25 mouse cellular contexts compared by ENCODE assay signal in the genomic region with DNA sequence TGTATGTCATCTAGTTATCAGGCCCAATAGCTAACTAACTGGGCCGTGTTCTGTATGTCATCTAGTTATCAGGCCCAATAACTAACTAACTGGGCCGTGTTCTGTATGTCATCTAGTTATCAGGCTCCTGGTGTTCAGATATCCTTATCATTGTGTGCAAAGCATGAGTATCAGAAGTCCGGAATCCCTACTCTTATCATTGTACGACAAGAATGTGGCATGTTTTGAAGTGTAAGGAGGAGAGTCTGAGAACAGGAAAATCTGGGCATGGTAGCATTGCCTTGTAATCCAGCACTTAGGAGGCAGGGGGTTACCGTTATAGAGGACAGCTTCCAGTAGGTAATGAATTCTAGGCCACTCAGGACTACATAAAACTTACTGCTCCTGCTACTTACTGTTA.
DNase-seq lines count a peak whose midpoint lies in the region; ATAC-seq and TF ChIP-seq lines count a peak whose summit lies in the region.
"Had no signal": no experiment of that assay in that cellular context is flagged by ENCODE, and none has a peak within 500 bp of the region (broad histone marks: within the 10 kb centered on the region; RNA-seq: fewer than 3 reads in every experiment).

No protein-coding gene starts in this region.

- H3K27me3 ChIP-seq in liver, embryonic 13.5 days: no peaks in the 10 kb centered on the region
- no peaks in the 10 kb centered on the region for H3K27me3 ChIP-seq in liver, postnatal 0 days (ENCODE audit: insufficient read depth, low read length)
- H3K27me3 ChIP-seq in MEL (ENCODE audit: control insufficient read depth in 1 of 2, insufficient read depth in 2 of 2, low read length in 2 of 2): no peaks in the 10 kb centered on the region
- H3K27me3 ChIP-seq in intestine, postnatal 0 days (replicated peaks; ENCODE audit: control insufficient read depth, insufficient read depth, low read length): no peaks in the 10 kb centered on the region
- H3K27me3 ChIP-seq: embryonic facial prominence, embryonic 13.5 days; forebrain, embryonic 12.5 days; forebrain, embryonic 15.5 days; hindbrain, embryonic 12.5 days; hindbrain, embryonic 15.5 days had no signal

- no peak for TF ChIP-seq POLR2A in MEL (IDR thresholded peaks at IDR 0.05; ENCODE audit: control insufficient read depth in 1 of 2, insufficient read depth in 1 of 2, low read depth in 1 of 2, low read length in 2 of 2, poor library complexity in 1 of 2)

- no peak for TF ChIP-seq RAD21 in MEL (IDR thresholded peaks at IDR 0.05; ENCODE audit: low read depth, low read length)

- no peaks in the 10 kb centered on the region for H3K9me3 ChIP-seq in liver, embryonic 13.5 days (replicated peaks)
- H3K9me3 ChIP-seq in liver, postnatal 0 days (ENCODE audit: low read length): no peaks in the 10 kb centered on the region
- no peaks in the 10 kb centered on the region for H3K9me3 ChIP-seq in MEL (replicated peaks; ENCODE audit: insufficient read depth, low read length)
- no peaks in the 10 kb centered on the region for H3K9me3 ChIP-seq in intestine, postnatal 0 days (ENCODE audit: control insufficient read depth)
- H3K9me3 ChIP-seq: embryonic facial prominence, embryonic 10.5 days; embryonic facial prominence, embryonic 13.5 days; forebrain, embryonic 12.5 days; forebrain, embryonic 15.5 days; heart, embryonic 10.5 days; hindbrain, embryonic 12.5 days; hindbrain, embryonic 15.5 days had no signal

- H3K27ac ChIP-seq in liver, embryonic 13.5 days: no peak overlapping the region
- no peak overlapping the region for H3K27ac ChIP-seq in liver, postnatal 0 days (ENCODE audit: low read depth)
- H3K27ac ChIP-seq in MEL (ENCODE audit: control insufficient read depth, low read depth, low read length): no peak overlapping the region
- no peak overlapping the region for H3K27ac ChIP-seq in intestine, postnatal 0 days (ENCODE audit: low read depth, low read length)
- H3K27ac ChIP-seq: embryonic facial prominence, embryonic 10.5 days; embryonic facial prominence, embryonic 13.5 days; forebrain, embryonic 12.5 days; forebrain, embryonic 15.5 days; heart, embryonic 10.5 days; hindbrain, embryonic 12.5 days; hindbrain, embryonic 15.5 days had no signal

- no peak for TF ChIP-seq EP300 in liver, postnatal 0 days (IDR thresholded peaks at IDR 0.05; ENCODE audit: low read depth)
- TF ChIP-seq EP300 in MEL (IDR thresholded peaks at IDR 0.05; ENCODE audit: low read depth in 1 of 2, low read length in 2 of 2): peak; percentile 61 to 68; a peak in 3 of 4 replicates

- no peaks in the 10 kb centered on the region for H3K36me3 ChIP-seq in liver, embryonic 13.5 days
- no peaks in the 10 kb centered on the region for H3K36me3 ChIP-seq in liver, postnatal 0 days (replicated peaks; ENCODE audit: insufficient read depth, low read length)
- peaks cover 0 to 27% of the 10 kb centered on the region in 2 experiments; a peak in 2 of 4 replicates for H3K36me3 ChIP-seq in MEL (ENCODE audit: control insufficient read depth in 1 of 2, insufficient read depth in 2 of 2, low read length in 2 of 2)
- 0 out of 2 replicates have a peak, but pooled peaks cover 3% of the 10 kb centered on the region for H3K36me3 ChIP-seq in intestine, postnatal 0 days (ENCODE audit: control insufficient read depth, insufficient read depth)
- H3K36me3 ChIP-seq: embryonic facial prominence, embryonic 10.5 days; embryonic facial prominence, embryonic 13.5 days; forebrain, embryonic 12.5 days; forebrain, embryonic 15.5 days; heart, embryonic 10.5 days; hindbrain, embryonic 12.5 days; hindbrain, embryonic 15.5 days had no signal

- no peak overlapping the region for H3K4me2 ChIP-seq in liver, embryonic 13.5 days
- H3K4me2 ChIP-seq in liver, postnatal 0 days (ENCODE audit: low read depth, low read length): no peak overlapping the region
- no peak overlapping the region for H3K4me2 ChIP-seq in intestine, postnatal 0 days (replicated peaks; ENCODE audit: low read depth)
- H3K4me2 ChIP-seq: embryonic facial prominence, embryonic 13.5 days; forebrain, embryonic 12.5 days; forebrain, embryonic 15.5 days; hindbrain, embryonic 12.5 days; hindbrain, embryonic 15.5 days had no signal

- intact Hi-C loops in left cerebral cortex, postnatal 10 days (cut with DNase I): loop anchor here (10.0 kb wide), 1 partner anchor 264 kb away; no protein-coding TSS in a partner anchor

- peaks cover 15% of the 10 kb centered on the region for H3K4me1 ChIP-seq in liver, embryonic 13.5 days (replicated peaks)
- no peaks in the 10 kb centered on the region for H3K4me1 ChIP-seq in liver, postnatal 0 days (ENCODE audit: insufficient read depth)
- peaks cover 13 to 23% of the 10 kb centered on the region in 2 experiments for H3K4me1 ChIP-seq in MEL (ENCODE audit: control insufficient read depth in 1 of 2, insufficient read depth in 2 of 2, low read length in 2 of 2)
- H3K4me1 ChIP-seq in intestine, postnatal 0 days (replicated peaks; ENCODE audit: control insufficient read depth, insufficient read depth, low read length): no peaks in the 10 kb centered on the region
- H3K4me1 ChIP-seq: forebrain, embryonic 12.5 days; forebrain, embryonic 15.5 days; hindbrain, embryonic 12.5 days; hindbrain, embryonic 15.5 days had no signal

- peak; percentile 57; the same call in 1 of the 2 replicates for ATAC-seq in liver, embryonic 13.5 days (ENCODE audit: low read depth)
- no peak for ATAC-seq in liver, postnatal 0 days
- no peak for ATAC-seq in intestine, postnatal 0 days
- ATAC-seq: activated CD4-positive, CD25-positive, alpha-beta regulatory T cell, adult 4 months; CD4-positive, CD25-positive, alpha-beta regulatory T cell, adult 4 months; forebrain, embryonic 15.5 days had no signal

- no peak overlapping the region for H3K4me3 ChIP-seq in liver, embryonic 13.5 days (replicated peaks)
- H3K4me3 ChIP-seq in liver, postnatal 0 days (ENCODE audit: low read depth, low read length): no peak overlapping the region
- H3K4me3 ChIP-seq in MEL (ENCODE audit: control insufficient read depth in 1 of 2, insufficient read depth in 1 of 2, low read depth in 2 of 2, low read length in 2 of 2): no peak overlapping the region
- H3K4me3 ChIP-seq in intestine, postnatal 0 days (ENCODE audit: low read depth, low read length): no peak overlapping the region
- H3K4me3 ChIP-seq: embryonic facial prominence, embryonic 10.5 days; embryonic facial prominence, embryonic 13.5 days; erythroblast, embryonic 14.5 days; forebrain, embryonic 12.5 days; forebrain, embryonic 15.5 days; heart, embryonic 10.5 days; hindbrain, embryonic 12.5 days; hindbrain, embryonic 15.5 days had no signal

- WGBS in liver, embryonic 13.5 days (ENCODE audit: insufficient replicate concordance): 18% methylated on average over 5 of the region's 5 CpGs
- 47% methylated on average over 5 of the region's 5 CpGs for WGBS in liver, postnatal 0 days (ENCODE audit: insufficient replicate concordance)
- 50% methylated on average over 5 of the region's 5 CpGs for WGBS in intestine, postnatal 0 days

- H3K79me2 ChIP-seq in MEL (ENCODE audit: control insufficient read depth, insufficient read depth, low read length, poor library complexity): no peaks in the 10 kb centered on the region

- DNase-seq in liver, embryonic 13.5 days: no peak
- no peak for DNase-seq in liver, postnatal 0 days
- peak; percentile 29 for DNase-seq in MEL (ENCODE audit: low read depth, low spot score)
- peak; percentile 24 for DNase-seq in c-Kit-positive CD71-positive TER-119-positive erythroid progenitor cells, embryonic 14.5 days (ENCODE audit: low spot score)
- DNase-seq in left cerebral cortex, postnatal 10 days (ENCODE audit: extremely low spot score in 1 of 2, low spot score in 2 of 2): no peak
- DNase-seq: adrenal gland, adult 8-10 months; adrenal gland, postnatal 25 days; cerebellum, adult 11 months; cerebellum, adult 8-10 months; cerebellum, postnatal 10 days; cerebellum, postnatal 36 days; embryo, embryonic 11 days; gastrocnemius, postnatal 25 days; heart, adult 18-20 months had no signal

- TF ChIP-seq CTCF in liver, postnatal 0 days (IDR thresholded peaks at IDR 0.05; ENCODE audit: low read depth): no peak
- no peak for TF ChIP-seq CTCF in MEL (IDR thresholded peaks at IDR 0.05 in 2 of 3, conservative IDR thresholded peaks at IDR 0.05 in 1 of 3; ENCODE audit: control insufficient read depth in 1 of 3, insufficient read depth in 1 of 3, low read depth in 2 of 3, low read length in 3 of 3, poor library complexity in 1 of 3, severe bottlenecking in 1 of 3)
- no peak for TF ChIP-seq CTCF in intestine, postnatal 0 days (IDR thresholded peaks at IDR 0.05; ENCODE audit: low read depth)

- no peak overlapping the region for H3K9ac ChIP-seq in liver, embryonic 13.5 days
- no peak overlapping the region for H3K9ac ChIP-seq in liver, postnatal 0 days (replicated peaks)
- H3K9ac ChIP-seq in MEL (ENCODE audit: control insufficient read depth, low read depth, low read length, poor library complexity, severe bottlenecking): no peak overlapping the region
- H3K9ac ChIP-seq in intestine, postnatal 0 days (ENCODE audit: low read depth, low read length): no peak overlapping the region
- H3K9ac ChIP-seq: embryonic facial prominence, embryonic 13.5 days; forebrain, embryonic 12.5 days; forebrain, embryonic 15.5 days; hindbrain, embryonic 12.5 days; hindbrain, embryonic 15.5 days had no signal

TF ChIP-seq in MEL, 35 proteins besides CTCF, POLR2A, EP300 and RAD21:
- TF ChIP-seq ETS1 (IDR thresholded peaks at IDR 0.05; ENCODE audit: low read depth, low read length) (0 out of 2 replicates have a peak, but pooled peaks have one; percentile 40), GATA1 (IDR thresholded peaks at IDR 0.05; ENCODE audit: low read depth, low read length) (peak; percentile 73), POLR2AphosphoS2 (IDR thresholded peaks at IDR 0.05; ENCODE audit: low read length) (no peak), RCOR1 (IDR thresholded peaks at IDR 0.05; ENCODE audit: low read depth, low read length) (0 out of 2 replicates have a peak, but pooled peaks have one; percentile 25), TCF12 (IDR thresholded peaks at IDR 0.05; ENCODE audit: low read depth, low read length) (peak; percentile 78), USF2 (IDR thresholded peaks at IDR 0.05; ENCODE audit: borderline replicate concordance in 1 of 2, insufficient read depth in 1 of 2, low read depth in 1 of 2, low read length in 2 of 2) (no peak), MXI1 (IDR thresholded peaks at IDR 0.05; ENCODE audit: low read depth, low read length) (no peak)

Comparison
In these comparisons a context has a peak if more than half of its experiments do, and no peak if none do; other contexts are left out.
1. DNase-seq: peak in MEL (single experiment) and c-Kit-positive CD71-positive TER-119-positive erythroid progenitor cells, embryonic 14.5 days (single experiment); none in liver, embryonic 13.5 days (single experiment), liver, postnatal 0 days (single experiment) and left cerebral cortex, postnatal 10 days (0 of 2).